Mouse (Mus musculus) kidney, adult 2 months (tissue): ENCODE measurements around the gene 1700028K03Rik.

Experiments
- CTCF ChIP-seq: fragments of 200-500 bp; conservative IDR thresholded peaks from 2 replicates; pipeline ENCODE4 v1.5.1; 2011; ENCODE audit warnings: low read depth, mild to moderate bottlenecking, control low read depth, low read length, moderate library complexity, mixed read lengths; ENCODE audit not compliant: insufficient read depth, insufficient read length
- POLR2A ChIP-seq: fragments of 200-500 bp; IDR thresholded peaks from one replicate; pipeline ENCODE4 v1.6.1; 2011; ENCODE audit warnings: low read depth, low read length, control low read depth

- TF ChIP-seq POLR2A (no peak), CTCF (no peak)
Measured at GRCm38 (mm10) chr5:107554336-107554735, 19.8 kb downstream of the 1700028K03Rik start.
